Mouse (Mus musculus): ENCODE results near the gene Rpp21.
"Not testable (repeated sequence)": the region's sequence is repeated elsewhere in the genome, so short reads cannot be mapped to it uniquely, and the experiment has no call there.

Gene Rpp21

GRCm38 (mm10) chr17:36235300-36235699 is 22.6 kb downstream of the Rpp21 start:
- not testable (repeated sequence) for DNase-seq (ENCODE audit: low read depth, low spot score)

- DNase-seq (ENCODE audit: low read depth, low spot score), result no peak
These were observed 24.3 kb downstream of the Rpp21 start for GRCm38 (mm10) chr17:36233572-36233971.

GRCm38 (mm10) chr17:36231318-36231717 is 26.6 kb downstream of the Rpp21 start:
- DNase-seq (ENCODE audit: low read depth, low spot score), result peak; percentile 100

DNA sequence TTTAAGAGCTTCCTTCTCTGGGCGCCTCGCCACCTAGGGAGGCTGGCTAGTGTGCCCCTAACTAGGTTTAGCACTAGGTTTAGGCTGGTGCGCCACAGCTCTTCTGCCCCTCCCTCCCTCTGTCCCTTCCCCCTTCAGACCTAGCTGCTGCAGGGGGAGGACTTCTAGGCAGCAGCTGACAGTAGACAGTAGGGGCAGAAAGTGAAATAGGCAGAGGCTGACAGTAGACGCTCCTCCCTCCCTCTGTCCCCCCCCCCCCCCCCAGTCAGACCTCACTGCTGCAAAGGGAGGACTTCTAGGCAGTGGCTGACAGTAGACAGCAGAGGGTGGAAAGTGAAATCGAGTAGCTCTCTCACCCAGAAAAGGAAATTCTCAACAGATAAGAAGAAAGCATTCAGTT is 28.8 kb downstream of the Rpp21 start:
- DNase-seq (ENCODE audit: low read depth, low spot score), result no peak

GRCm38 (mm10) chr17:36226921-36227320 is 30.9 kb downstream of the Rpp21 start:
- DNase-seq (ENCODE audit: low read depth, low spot score), result no peak

GRCm38 (mm10) chr17:36225231-36225824 is 32.5 kb downstream of the Rpp21 start:
- no peak for DNase-seq (ENCODE audit: low read depth, low spot score)

DNA sequence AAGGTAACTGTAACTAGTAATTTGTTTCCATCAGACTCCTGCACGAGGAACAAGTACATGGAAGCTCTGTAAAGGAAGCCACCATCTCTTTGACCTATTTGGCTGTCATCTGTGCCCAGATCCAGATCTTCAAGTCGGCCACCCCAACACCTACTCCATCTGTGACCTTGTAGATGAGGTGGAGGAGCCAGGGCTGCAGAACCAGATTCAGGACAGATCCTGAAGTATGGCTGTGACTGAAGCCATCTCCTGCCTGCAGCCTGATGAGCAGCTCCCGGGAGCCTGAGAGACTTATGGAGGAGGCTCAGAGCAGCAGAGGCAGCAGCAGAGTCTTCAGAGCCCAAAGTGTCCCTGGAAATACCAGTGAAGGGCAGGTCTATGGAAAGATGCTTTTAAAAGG is 33.4 kb downstream of the Rpp21 start:
- DNase-seq (ENCODE audit: low read depth, low spot score), result no peak

DNA sequence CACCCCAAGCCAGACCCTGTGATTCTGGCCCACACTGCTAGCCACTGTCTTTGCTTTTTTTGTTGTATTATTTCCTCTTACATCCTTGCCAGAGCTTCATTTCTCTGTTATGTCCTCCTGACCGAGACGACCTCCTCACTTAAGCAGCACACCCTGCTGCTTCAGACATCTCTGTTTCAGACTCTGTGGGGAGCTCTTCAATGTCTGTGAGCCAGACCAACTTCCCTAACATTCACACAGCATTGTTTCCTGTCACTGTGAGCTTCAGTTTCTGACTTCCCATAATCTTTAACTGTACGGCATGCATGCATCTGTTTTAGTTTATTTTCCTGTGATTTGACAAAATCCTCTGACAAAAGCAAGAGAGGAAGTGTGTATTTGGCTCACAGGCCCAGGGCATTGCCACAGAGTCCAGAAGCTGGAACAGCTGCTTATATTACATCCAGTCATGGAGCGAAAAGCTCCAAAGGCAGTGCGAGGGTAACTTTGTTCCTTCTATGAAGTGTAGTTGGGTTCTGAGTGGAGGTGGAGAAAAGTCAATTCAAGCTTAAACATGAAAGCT is 39.2 kb downstream of the Rpp21 start:
- DNase-seq (ENCODE audit: low read depth, low spot score), result no peak

DNA sequence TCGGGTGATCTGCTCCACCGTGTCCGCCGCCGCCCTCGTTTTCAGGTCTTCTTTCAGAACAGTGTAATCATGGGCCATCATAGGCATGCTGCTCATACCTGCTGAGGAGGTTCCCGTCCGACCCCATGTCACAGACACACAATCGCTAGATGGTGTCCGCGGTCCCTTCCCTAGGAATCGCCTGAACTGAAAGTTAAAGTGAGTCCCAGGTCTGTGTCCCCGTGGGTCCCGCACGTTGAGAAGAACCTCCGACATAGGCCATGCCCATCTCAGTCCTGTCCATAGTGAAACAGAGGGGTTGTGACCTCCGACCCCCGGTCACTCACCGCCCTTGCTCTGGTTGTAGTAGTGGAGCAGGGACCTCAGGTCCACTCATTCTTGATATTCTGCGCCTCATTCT is 42.3 kb downstream of the Rpp21 start:
- DNase-seq (ENCODE audit: low read depth, low spot score), result no peak

DNA sequence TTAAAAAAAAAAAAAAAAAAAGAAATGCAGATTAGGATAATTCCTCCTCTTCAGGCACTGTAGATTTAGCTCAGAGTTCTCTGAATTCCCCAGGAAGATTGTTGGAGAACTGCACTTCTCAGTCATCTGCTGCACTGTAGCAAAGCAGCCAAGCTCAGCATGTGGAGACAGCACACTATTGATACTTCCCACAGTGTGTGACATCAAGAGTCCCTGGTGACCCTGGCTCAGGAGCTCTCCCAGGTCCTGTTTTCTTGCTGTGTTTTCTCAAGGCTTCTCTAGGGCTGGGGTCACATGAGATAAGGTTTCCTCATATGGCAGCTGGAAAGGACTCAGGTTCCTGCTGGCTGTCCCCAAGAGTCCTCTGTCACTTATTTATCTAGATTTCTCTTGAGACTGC is 51.0 kb downstream of the Rpp21 start:
- DNase-seq (ENCODE audit: low read depth, low spot score), result no peak

DNA sequence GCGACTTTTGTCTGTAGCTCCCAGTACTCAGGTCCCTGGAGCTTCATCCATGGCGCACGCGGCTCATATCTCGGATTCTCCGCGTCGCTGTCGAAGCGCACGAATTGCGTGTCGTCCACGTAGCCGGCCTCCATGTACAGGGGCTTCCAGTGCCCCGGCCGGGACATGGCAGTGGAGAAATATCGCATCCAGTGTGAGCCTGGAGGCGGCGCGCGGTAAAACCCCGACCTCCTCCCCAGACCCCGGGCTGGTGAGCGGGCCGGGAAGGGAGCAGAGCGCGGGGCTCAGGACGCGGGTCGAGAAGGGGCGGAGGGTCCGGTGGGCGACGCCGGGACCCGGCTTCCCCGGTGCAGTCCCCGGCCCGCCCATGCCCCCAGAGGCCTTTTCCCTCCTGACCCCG is 52.0 kb downstream of the Rpp21 start:
- no peak for DNase-seq (ENCODE audit: low read depth, low spot score)

Data from forelimb bud, embryonic 11.5 days (tissue).